Mouse (Mus musculus) hindbrain, embryonic 10.5 days (tissue): ENCODE data around the gene Get4. TPM values are rescaled to one million over a fixed set of nuclear protein-coding genes. Genes with fewer than 3 reads are reported as not detected.

Source experiments
- DNase-seq: peaks from one replicate; pipeline ENCODE4 v3.0.0-alpha.2; 2017; ENCODE audit warnings: low spot score
- H3K27ac ChIP-seq: fragments of 300-500 bp; sonication (generic); 2 replicates; pipeline ENCODE4 v1.5.1; 2016; ENCODE audit warnings: mild to moderate bottlenecking, moderate library complexity
- H3K27me3 ChIP-seq: fragments of 300-500 bp; sonication (generic); 2 replicates; pipeline ENCODE4 v1.6.1; 2016; ENCODE audit warnings: mild to moderate bottlenecking; ENCODE audit not compliant: poor library complexity, insufficient read depth, severe bottlenecking
- H3K36me3 ChIP-seq: fragments of 300-500 bp; sonication (generic); 2 replicates; pipeline ENCODE4 v1.6.1; 2016; ENCODE audit warnings: mild to moderate bottlenecking, moderate library complexity
- H3K4me1 ChIP-seq: fragments of 300-500 bp; sonication (generic); replicated peaks from 2 replicates; pipeline ENCODE4 v1.6.1; 2016; ENCODE audit warnings: mild to moderate bottlenecking
- H3K4me3 ChIP-seq: fragments of 300-500 bp; sonication (generic); 2 replicates; pipeline ENCODE4 v1.5.1; 2016; ENCODE audit warnings: mild to moderate bottlenecking, moderate library complexity
- H3K9me3 ChIP-seq: fragments of 300-500 bp; sonication (generic); 2 replicates; pipeline ENCODE4 v1.6.1; 2016; ENCODE audit warnings: mild to moderate bottlenecking, moderate library complexity
- WGBS: fragments of 180-500 bp; shearing (Covaris S2); methylation state at CpG from one replicate; pipeline ENCODE4 v1.1.7; 2016; 5-methylcytosine and 5-hydroxymethylcytosine counted together
- polyA plus RNA-seq: library from polyadenylated mRNA; unstranded; fragments of >200 nt; fragmentation: Nextera tagmentation; extraction: Ambion mirVana; gene quantifications from 2 replicates; pipeline ENCODE4 v1.2.1, GENCODE M21; 2016

Get4 gene
- polyA plus RNA-seq, result 171 and 185 TPM in 2 replicates

DNA sequence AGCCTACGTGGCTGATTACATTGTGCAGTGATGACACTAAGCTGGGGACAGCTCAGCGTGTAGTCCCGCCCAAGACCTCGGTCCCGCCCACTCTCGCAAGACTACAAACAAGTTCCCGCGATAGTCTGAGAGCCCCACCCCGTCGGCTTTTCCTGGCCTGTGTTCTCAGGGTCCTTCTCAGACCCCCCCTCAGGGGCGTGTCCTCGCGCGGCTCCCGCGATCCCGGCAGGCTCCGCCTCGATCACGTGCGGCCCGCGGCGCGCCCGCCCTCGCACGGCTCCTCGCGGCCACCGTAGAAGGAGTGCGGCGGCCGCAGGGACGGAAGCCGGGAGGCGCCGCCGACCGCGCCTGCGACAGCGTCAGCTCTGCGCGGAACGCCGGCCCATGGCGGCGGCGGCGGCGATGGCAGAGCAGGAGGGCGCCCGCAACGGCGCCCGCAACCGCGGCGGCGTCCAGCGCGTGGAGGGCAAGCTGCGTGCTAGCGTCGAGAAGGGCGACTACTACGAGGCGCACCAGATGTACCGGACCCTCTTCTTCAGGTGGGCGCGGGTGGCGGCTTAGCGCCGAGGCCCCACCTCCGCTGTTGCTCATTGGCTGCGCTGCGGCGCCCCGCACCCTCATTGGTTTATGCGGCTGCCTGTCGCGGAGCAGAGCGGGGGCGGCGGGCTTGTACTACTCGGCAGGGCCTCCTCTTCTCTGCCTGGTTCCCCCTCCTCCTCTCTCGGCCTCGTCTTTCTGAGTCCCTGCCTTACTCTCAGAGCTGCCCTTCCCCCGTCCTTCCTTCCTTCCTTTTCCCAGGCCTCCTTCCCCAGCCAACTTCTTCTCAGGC lies at the start of gene Get4:
Gene Get4 (plus strand): TSS at position 244 of the 829 bp plus-strand sequence.
- peak within 1 kb of the TSS; percentile 96 for H3K27ac ChIP-seq
- H3K4me3 ChIP-seq, result peak within 1 kb of the TSS; percentile 76
- no peaks in the 10 kb centered on the region for H3K27me3 ChIP-seq
- H3K4me1 ChIP-seq, result peaks cover 39% of the 10 kb centered on the region
- H3K36me3 ChIP-seq, result peaks cover 62% of the 10 kb centered on the region
- H3K9me3 ChIP-seq, result no peaks in the 10 kb centered on the region
- under 1% methylated on average over 90 of the region's 90 CpGs for WGBS
- peak; percentile 99 for DNase-seq

DNA sequence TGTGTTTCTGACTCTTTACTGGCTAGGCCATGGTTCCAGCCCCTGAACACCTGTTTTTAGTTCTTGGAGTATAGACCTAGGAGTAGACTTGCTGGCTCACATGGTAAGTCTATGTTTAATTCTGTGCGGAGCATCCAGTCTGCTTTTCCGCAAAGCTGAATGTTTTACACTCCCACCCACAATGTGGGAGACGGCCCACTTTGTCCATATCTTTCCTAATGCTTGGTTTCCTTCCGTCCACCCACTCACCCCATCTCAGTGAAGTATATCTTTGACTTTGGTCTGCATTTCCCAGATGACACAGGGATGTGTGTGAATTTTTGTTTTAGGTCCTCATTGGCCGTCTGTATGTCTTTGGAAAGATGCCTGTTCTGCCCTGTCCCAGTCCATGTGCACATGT lies 48.8 kb upstream of the Get4 start:
- DNase-seq, result no peak
- 0 out of 2 replicates have a peak, but pooled peaks cover 2% of the 10 kb centered on the region for H3K36me3 ChIP-seq
- H3K4me3 ChIP-seq, result no peak overlapping the region

GRCm38 (mm10) chr5:139206081-139206480 lies 46.0 kb upstream of the Get4 start:
- 68% methylated on average over 4 of the region's 4 CpGs for WGBS
- no peak for DNase-seq
- H3K27ac ChIP-seq, result no peak overlapping the region

More for the DNA sequence above, 48.8 kb upstream of the Get4 start:
- Histone ChIP-seq H3K9me3 (no peaks in the 10 kb centered on the region), H3K27ac (no peak overlapping the region), H3K27me3 (no peaks in the 10 kb centered on the region; the same call in 1 of the 2 replicates), H3K4me1 (peaks cover 40% of the 10 kb centered on the region)
- WGBS, result 92% methylated on average over 5 of the region's 5 CpGs

GRCm38 (mm10) chr5:139206525-139206924 lies 45.6 kb upstream of the Get4 start:
- Histone ChIP-seq H3K4me3 (no peak overlapping the region), H3K27me3 (no peaks in the 10 kb centered on the region), H3K27ac (no peak overlapping the region), H3K4me1 (peaks cover 22% of the 10 kb centered on the region), H3K36me3 (peaks cover 32% of the 10 kb centered on the region), H3K9me3 (no peaks in the 10 kb centered on the region)
- WGBS, result 79% methylated on average over 7 of the region's 7 CpGs
- no peak for DNase-seq

More at GRCm38 (mm10) chr5:139206081-139206480, 46.0 kb upstream of the Get4 start:
- H3K4me1 ChIP-seq, result peaks cover 26% of the 10 kb centered on the region
- peaks cover 29% of the 10 kb centered on the region for H3K36me3 ChIP-seq
- no peak overlapping the region for H3K4me3 ChIP-seq
- H3K9me3 ChIP-seq, result no peaks in the 10 kb centered on the region
- no peaks in the 10 kb centered on the region for H3K27me3 ChIP-seq

DNA sequence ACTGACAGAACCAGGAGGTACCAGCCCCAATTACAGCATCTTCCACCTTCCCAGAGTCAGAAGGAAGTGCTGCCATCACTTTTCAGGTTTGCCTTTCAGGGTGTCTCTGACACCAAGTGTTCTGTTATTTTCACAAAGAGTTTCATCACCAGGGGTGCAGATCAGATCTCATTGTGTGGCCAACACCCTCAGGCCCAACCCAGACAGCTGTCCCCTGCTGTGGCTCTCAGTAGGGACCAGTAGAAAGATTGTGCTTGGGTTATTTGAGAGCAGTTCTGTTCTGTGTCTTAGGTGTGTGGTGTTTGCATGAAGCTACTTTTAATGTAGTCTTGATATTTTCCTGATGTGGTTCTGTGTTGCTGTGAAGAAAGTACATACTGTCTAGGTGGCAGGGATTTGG lies 43.9 kb upstream of the Get4 start:
- Histone ChIP-seq H3K9me3 (no peaks in the 10 kb centered on the region), H3K36me3 (peaks cover 40% of the 10 kb centered on the region), H3K27ac (no peak overlapping the region), H3K27me3 (no peaks in the 10 kb centered on the region), H3K4me1 (peaks cover 10% of the 10 kb centered on the region), H3K4me3 (no peak overlapping the region)
- DNase-seq, result no peak

- DNase-seq, result no peak
- no peak overlapping the region for H3K4me3 ChIP-seq
- no peaks in the 10 kb centered on the region for H3K27me3 ChIP-seq
- 90% methylated on average over 10 of the region's 10 CpGs for WGBS
- H3K4me1 ChIP-seq, result peaks cover 10% of the 10 kb centered on the region
- no peaks in the 10 kb centered on the region for H3K9me3 ChIP-seq
- no peak overlapping the region for H3K27ac ChIP-seq
- peaks cover 44% of the 10 kb centered on the region for H3K36me3 ChIP-seq
Observed at GRCm38 (mm10) chr5:139208871-139209684, 43.0 kb upstream of the Get4 start.

DNA sequence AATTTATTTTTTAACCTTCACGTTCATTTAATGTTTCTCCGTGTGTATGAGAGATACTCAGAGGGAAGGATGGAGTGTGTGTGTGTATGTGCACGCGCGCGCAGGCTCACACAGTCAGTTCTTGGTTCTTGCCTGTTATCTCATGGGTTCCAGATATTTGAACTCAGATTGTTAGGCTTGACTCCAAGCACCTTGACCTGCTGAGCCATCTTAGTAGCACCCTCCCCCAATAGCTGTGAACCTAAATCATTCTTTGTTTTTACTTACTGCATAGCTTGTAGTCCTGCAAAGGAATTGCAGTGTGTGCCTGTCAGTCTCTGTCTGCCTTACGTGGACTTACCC lies 42.5 kb upstream of the Get4 start:
- Histone ChIP-seq H3K4me3 (no peak overlapping the region), H3K9me3 (no peaks in the 10 kb centered on the region), H3K4me1 (peaks cover 10% of the 10 kb centered on the region), H3K36me3 (peaks cover 46% of the 10 kb centered on the region), H3K27me3 (no peaks in the 10 kb centered on the region), H3K27ac (no peak overlapping the region)
- DNase-seq, result no peak
- WGBS, result 98% methylated on average over 7 of the region's 7 CpGs

DNA sequence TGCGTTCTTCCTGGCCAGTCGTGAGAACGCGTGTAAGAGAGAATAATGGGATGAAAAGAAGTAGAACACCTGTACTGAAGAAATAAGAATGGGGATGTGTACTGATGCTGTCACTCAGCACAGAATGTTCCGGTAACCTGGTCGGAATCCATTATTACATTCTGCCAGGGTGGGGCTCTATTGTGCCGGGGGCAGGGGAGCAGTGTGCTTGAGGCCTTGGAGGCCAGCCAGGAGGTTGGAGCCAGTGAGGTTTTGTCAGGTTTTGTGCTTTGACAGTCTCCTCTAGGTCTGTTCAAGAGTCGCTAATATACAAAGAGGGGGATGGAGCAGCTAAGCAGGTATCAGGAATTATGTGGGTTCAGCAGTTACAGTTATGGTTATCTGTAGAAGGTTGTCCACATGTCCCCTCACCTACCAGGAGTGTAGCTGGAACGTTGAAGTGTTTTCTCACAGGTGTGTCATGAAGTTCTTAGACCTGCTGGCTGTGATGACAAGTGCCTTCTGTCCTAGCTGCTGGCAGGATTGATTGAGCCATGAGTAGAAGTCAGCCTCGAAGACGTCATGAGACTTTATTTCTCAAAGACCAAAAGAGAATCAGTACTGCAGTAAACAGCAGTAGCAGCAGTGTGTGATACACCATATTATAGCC lies 40.3 kb upstream of the Get4 start:
- WGBS, result 95% methylated on average over 11 of the region's 11 CpGs
- Histone ChIP-seq H3K36me3 (peaks cover 67% of the 10 kb centered on the region), H3K4me1 (no peaks in the 10 kb centered on the region), H3K9me3 (no peaks in the 10 kb centered on the region), H3K4me3 (no peak overlapping the region), H3K27me3 (no peaks in the 10 kb centered on the region), H3K27ac (no peak overlapping the region)
- DNase-seq, result no peak

DNA sequence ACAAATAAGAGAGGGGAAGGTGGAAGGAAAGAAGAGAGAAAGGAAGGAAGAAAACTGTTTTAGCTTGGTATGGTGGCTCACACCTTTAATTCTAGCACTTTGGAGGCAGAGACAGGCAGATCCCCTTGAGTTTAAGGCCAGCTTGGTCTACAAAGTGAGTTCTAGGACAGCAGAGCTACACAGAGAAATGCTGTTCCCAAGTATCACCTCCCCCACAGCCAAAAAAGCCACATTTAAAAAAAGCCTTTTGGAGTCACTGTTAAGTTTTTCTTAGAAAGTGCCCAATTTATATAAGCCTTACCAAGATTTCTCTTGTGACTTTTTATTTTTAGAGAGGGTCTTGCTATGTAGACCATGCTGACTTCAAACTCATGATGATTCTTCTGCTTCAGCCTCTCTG lies 37.8 kb upstream of the Get4 start:
- no peak overlapping the region for H3K27ac ChIP-seq
- H3K36me3 ChIP-seq, result peaks cover 63% of the 10 kb centered on the region
- no peaks in the 10 kb centered on the region for H3K9me3 ChIP-seq
- H3K4me3 ChIP-seq, result no peak overlapping the region
- H3K27me3 ChIP-seq, result no peaks in the 10 kb centered on the region
- no peak for DNase-seq
- H3K4me1 ChIP-seq, result no peaks in the 10 kb centered on the region

DNA sequence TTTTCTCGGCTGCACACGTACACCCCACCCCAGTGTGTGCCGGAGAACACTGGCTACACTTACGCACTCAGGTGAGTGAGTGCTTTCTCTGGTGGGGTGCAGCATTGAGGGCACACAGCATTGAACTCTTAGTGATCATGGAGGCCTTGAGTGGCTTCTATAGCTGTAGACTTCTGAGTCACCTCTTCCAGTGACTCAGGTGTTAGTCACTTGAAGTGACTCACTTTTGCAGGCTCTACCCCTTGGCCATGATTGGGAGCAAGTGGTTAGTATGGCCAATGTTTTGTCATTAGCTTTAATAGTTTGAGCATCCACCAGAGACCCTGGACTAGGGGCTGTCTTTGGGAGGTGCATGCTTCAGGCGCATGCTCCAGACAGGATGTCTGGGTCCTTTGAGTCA lies 36.9 kb upstream of the Get4 start:
- no peak for DNase-seq
- no peak overlapping the region for H3K4me3 ChIP-seq
- H3K36me3 ChIP-seq, result peaks cover 62% of the 10 kb centered on the region
- no peaks in the 10 kb centered on the region for H3K27me3 ChIP-seq
- WGBS, result 96% methylated on average over 5 of the region's 5 CpGs
- H3K4me1 ChIP-seq, result no peaks in the 10 kb centered on the region
- no peaks in the 10 kb centered on the region for H3K9me3 ChIP-seq
- H3K27ac ChIP-seq, result no peak overlapping the region

DNA sequence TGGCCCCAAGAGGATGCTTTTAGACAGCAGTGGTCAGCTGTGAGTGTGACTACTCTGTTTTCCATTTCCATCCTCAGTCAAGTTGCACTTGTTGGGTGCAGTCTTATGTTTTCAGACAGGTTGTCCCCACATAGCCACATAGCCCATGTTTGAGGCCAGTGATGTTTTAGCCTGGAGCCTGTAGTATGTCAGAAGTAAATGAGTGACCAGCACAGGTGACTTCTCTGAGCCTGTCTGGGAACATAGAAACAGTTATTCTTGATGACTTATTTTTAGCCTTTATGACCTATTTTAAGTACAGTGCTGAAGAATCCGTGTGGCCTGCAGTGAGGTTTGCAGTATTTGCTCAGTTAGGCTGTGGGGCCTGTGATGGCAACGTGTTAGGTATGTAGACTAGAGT lies 36.0 kb upstream of the Get4 start:
- Histone ChIP-seq H3K4me3 (no peak overlapping the region), H3K36me3 (peaks cover 62% of the 10 kb centered on the region), H3K27ac (no peak overlapping the region), H3K27me3 (no peaks in the 10 kb centered on the region), H3K9me3 (no peaks in the 10 kb centered on the region), H3K4me1 (no peaks in the 10 kb centered on the region)
- WGBS, result 95% methylated on average over 2 of the region's 2 CpGs
- no peak for DNase-seq

- Histone ChIP-seq H3K27ac (no peak overlapping the region), H3K9me3 (no peaks in the 10 kb centered on the region), H3K36me3 (peaks cover 64% of the 10 kb centered on the region), H3K27me3 (no peaks in the 10 kb centered on the region), H3K4me3 (no peak overlapping the region), H3K4me1 (no peaks in the 10 kb centered on the region)
- WGBS, result 82% methylated on average over 3 of the region's 3 CpGs
- no peak for DNase-seq
Observed at GRCm38 (mm10) chr5:139216774-139217173, 35.4 kb upstream of the Get4 start.
